Mouse (Mus musculus): Measurements from ENCODE around the gene Btbd9.

DNA sequence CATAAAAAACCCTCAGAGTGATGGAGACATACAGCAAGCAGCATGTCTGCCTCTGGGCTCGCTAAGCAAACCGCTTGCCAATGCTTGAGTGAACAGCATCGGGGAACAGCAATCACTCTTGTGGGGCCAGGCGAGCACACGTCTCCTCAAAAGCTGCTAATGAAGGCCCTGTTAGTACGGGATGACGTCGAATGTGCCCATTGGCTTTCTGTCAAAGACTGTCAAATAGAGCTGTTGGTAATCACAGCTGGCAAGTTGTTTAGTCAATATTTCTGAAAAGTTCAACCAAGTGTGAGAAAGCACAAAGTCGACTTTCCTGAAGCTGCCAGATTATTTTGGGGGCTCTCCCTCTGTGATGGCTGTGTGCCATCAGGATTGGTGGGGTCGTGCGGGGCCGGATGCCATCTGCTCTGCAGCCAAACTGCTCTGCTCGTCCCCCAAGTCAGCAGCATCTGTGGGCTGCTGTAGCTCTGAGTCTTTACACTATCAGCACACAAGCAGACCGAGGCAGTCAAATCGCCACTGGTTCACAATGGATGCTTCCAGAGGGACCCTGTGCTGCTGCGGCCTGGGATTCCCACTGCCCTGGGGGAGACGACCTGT, 334.5 kb downstream of the Btbd9 start:
- TF ChIP-seq MAX (IDR thresholded peaks at IDR 0.05; ENCODE audit: low read depth) (no peak), POLR2A (IDR thresholded peaks at IDR 0.05; ENCODE audit: insufficient read length, low read depth) (no peak), REST (IDR thresholded peaks at IDR 0.05; ENCODE audit: insufficient read depth, insufficient read length) (no peak), USF1 (IDR thresholded peaks at IDR 0.05; ENCODE audit: low read depth) (no peak), TCF12 (IDR thresholded peaks at IDR 0.05; ENCODE audit: insufficient read depth, poor library complexity, severe bottlenecking) (no peak), E2F4 (IDR thresholded peaks at IDR 0.05; ENCODE audit: insufficient read depth) (no peak), MYOG (IDR thresholded peaks at IDR 0.05; ENCODE audit: control insufficient read depth in 1 of 3, insufficient read depth in 1 of 3, insufficient read length in 2 of 3, low read depth in 2 of 3) (no peak), POLR2AphosphoS2 (IDR thresholded peaks at IDR 0.05; ENCODE audit: insufficient read length, low read depth) (no peak), SRF (IDR thresholded peaks at IDR 0.05; ENCODE audit: control insufficient read depth, insufficient read length, low read depth) (no peak), CEBPB (IDR thresholded peaks at IDR 0.05; ENCODE audit: insufficient read depth, poor library complexity, severe bottlenecking) (no peak)
